ENCODE assay signal across 9 mouse cellular contexts in genomic region chr5:142313944-142314343, GRCm38 (mm10).
DNase-seq lines count a peak whose midpoint lies in the region; ATAC-seq lines count a peak whose summit lies in the region.
"Had no signal": no experiment of that assay in that cellular context is flagged by ENCODE, and none has a peak within 500 bp of the region (broad histone marks: within the 10 kb centered on the region; RNA-seq: fewer than 3 reads in every experiment).

No protein-coding gene starts in this region.

- H3K9ac ChIP-seq in heart, embryonic 11.5 days (ENCODE audit: low read depth, low read length), result no peak overlapping the region
- H3K9ac ChIP-seq: lung, embryonic 14.5 days had no signal

- no peak overlapping the region for H3K4me3 ChIP-seq in heart, embryonic 11.5 days (ENCODE audit: low read depth, low read length)

- ATAC-seq in heart, embryonic 11.5 days (replicated peaks; ENCODE audit: insufficient number of reproducible peaks, low FRiP score, low TSS enrichment), result no peak

- peak; percentile 60 to 78 for DNase-seq in heart, adult 18-20 months
- peak; percentile 84 to 87 for DNase-seq in adrenal gland, postnatal 36 days
- peak; percentile 74 for DNase-seq in gastrocnemius, postnatal 25 days
- peak; percentile 70 to 79 for DNase-seq in right cerebral cortex, adult 2 months (ENCODE audit: low spot score in 2 of 2)
- no peak for DNase-seq in thymus, adult 18-20 months
- no peak for DNase-seq in B cell, adult 2 months
- DNase-seq in thymus, postnatal 10 days (ENCODE audit: low spot score in 2 of 2), result no peak
- DNase-seq: lung, embryonic 14.5 days had no signal

- H3K27me3 ChIP-seq in heart, embryonic 11.5 days (ENCODE audit: control insufficient read depth, insufficient read depth, low read length), result no peaks in the 10 kb centered on the region

- H3K36me3 ChIP-seq in heart, embryonic 11.5 days (ENCODE audit: control insufficient read depth, insufficient read depth, low read length), result no peaks in the 10 kb centered on the region

- WGBS in heart, embryonic 11.5 days (ENCODE audit: insufficient replicate concordance), result 49% methylated on average over 8 of the region's 8 CpGs

- H3K4me1 ChIP-seq in heart, embryonic 11.5 days (ENCODE audit: control insufficient read depth, insufficient read depth, low read length), result no peaks in the 10 kb centered on the region

- H3K9me3 ChIP-seq in heart, embryonic 11.5 days (replicated peaks; ENCODE audit: control insufficient read depth, low read length), result no peaks in the 10 kb centered on the region

- no peak overlapping the region for H3K4me2 ChIP-seq in heart, embryonic 11.5 days
- H3K4me2 ChIP-seq: lung, embryonic 14.5 days had no signal

- H3K27ac ChIP-seq in heart, embryonic 11.5 days (ENCODE audit: low read depth, low read length), result no peak overlapping the region

Comparison
In these comparisons a context has a peak if more than half of its experiments do, and no peak if none do; other contexts are left out.
1. DNase-seq: peak in heart, adult 18-20 months (2 of 2), adrenal gland, postnatal 36 days (2 of 2), gastrocnemius, postnatal 25 days (single experiment) and right cerebral cortex, adult 2 months (2 of 2); none in thymus, adult 18-20 months (0 of 2), B cell, adult 2 months (0 of 2) and thymus, postnatal 10 days (0 of 2).